Mouse (Mus musculus) adipocyte (in vitro differentiated cells): ENCODE results near the gene Prph2.
A peak's percentile ranks its signal among the peaks of the same experiment; 100 is the strongest.

Experiments
- DNase-seq: peaks from one replicate; pipeline ENCODE4 v3.0.0-alpha.2; 2016; ENCODE audit warnings: low spot score

Gene Prph2

GRCm38 (mm10) chr17:46890843-46891594, 19.2 kb upstream of the Prph2 start:
- DNase-seq, result peak; percentile 35

GRCm38 (mm10) chr17:46895426-46895825, 14.8 kb upstream of the Prph2 start:
- no peak for DNase-seq

- no peak for DNase-seq
Observed at GRCm38 (mm10) chr17:46897221-46897950, 12.9 kb upstream of the Prph2 start.

GRCm38 (mm10) chr17:46900941-46901340, 9.3 kb upstream of the Prph2 start:
- no peak for DNase-seq

GRCm38 (mm10) chr17:46903876-46904490, 6.3 kb upstream of the Prph2 start:
- DNase-seq, result peak; percentile 89

GRCm38 (mm10) chr17:46912331-46912730, 2.1 kb downstream of the Prph2 start:
- DNase-seq, result no peak

GRCm38 (mm10) chr17:46915129-46915528, 4.9 kb downstream of the Prph2 start:
- no peak for DNase-seq

- no peak for DNase-seq
Observed at GRCm38 (mm10) chr17:46918951-46919350, 8.7 kb downstream of the Prph2 start.

- DNase-seq, result peak; percentile 87
Observed at GRCm38 (mm10) chr17:46920855-46921254, 10.6 kb downstream of the Prph2 start.

- no peak for DNase-seq
Observed at GRCm38 (mm10) chr17:46926192-46926591, 15.9 kb downstream of the Prph2 start.

- DNase-seq, result no peak
Observed at GRCm38 (mm10) chr17:46926941-46927340, 16.7 kb downstream of the Prph2 start.

GRCm38 (mm10) chr17:46927781-46928180, 17.5 kb downstream of the Prph2 start:
- no peak for DNase-seq

- no peak for DNase-seq
Observed at GRCm38 (mm10) chr17:46929277-46929676, 19.0 kb downstream of the Prph2 start.

- no peak for DNase-seq
Observed at GRCm38 (mm10) chr17:46929897-46930296, 19.6 kb downstream of the Prph2 start.

GRCm38 (mm10) chr17:46932961-46933360, 22.7 kb downstream of the Prph2 start:
- no peak for DNase-seq

- DNase-seq, result peak; percentile 66
Observed at GRCm38 (mm10) chr17:46933557-46934348, 23.5 kb downstream of the Prph2 start.

- DNase-seq, result no peak
Observed at GRCm38 (mm10) chr17:46940461-46940860, 30.2 kb downstream of the Prph2 start.

GRCm38 (mm10) chr17:46942421-46942820, 32.2 kb downstream of the Prph2 start:
- no peak for DNase-seq

GRCm38 (mm10) chr17:46946276-46946675, 36.0 kb downstream of the Prph2 start:
- no peak for DNase-seq

GRCm38 (mm10) chr17:46958045-46958444, 47.8 kb downstream of the Prph2 start:
- peak; percentile 16 for DNase-seq

GRCm38 (mm10) chr17:46960216-46960615, 50.0 kb downstream of the Prph2 start:
- no peak for DNase-seq

GRCm38 (mm10) chr17:46962153-46962552, 51.9 kb downstream of the Prph2 start:
- no peak for DNase-seq
